Mouse (Mus musculus): ENCODE results near the gene Olfr1497. TPM values are rescaled to one million over a fixed set of nuclear protein-coding genes. Genes with fewer than 3 reads are reported as not detected.

Olfr1497 gene
- polyA plus RNA-seq, 1 experiment from 2014 or later = not detected

Other genes starting within 250 kb of the Olfr1497 start
- not detected in 2 replicates for gene Olfr1484, start 214.7 kb downstream of the Olfr1497 start, polyA plus RNA-seq (2015; fragmentation: Nextera tagmentation; extraction: Ambion mirVana)
- gene Olfr1487, start 180.8 kb downstream of the Olfr1497 start, polyA plus RNA-seq (2015; fragmentation: Nextera tagmentation; extraction: Ambion mirVana) = not detected in 2 replicates
- not detected in 2 replicates for gene Olfr1489, start 166.6 kb downstream of the Olfr1497 start, polyA plus RNA-seq (2015; fragmentation: Nextera tagmentation; extraction: Ambion mirVana)
- not detected in 2 replicates for gene Olfr1490, start 147.1 kb downstream of the Olfr1497 start, polyA plus RNA-seq (2015; fragmentation: Nextera tagmentation; extraction: Ambion mirVana)
- not detected in 2 replicates for gene Olfr1491, start 100.9 kb downstream of the Olfr1497 start, polyA plus RNA-seq (2015; fragmentation: Nextera tagmentation; extraction: Ambion mirVana)
- not detected in 2 replicates for gene Olfr1493-ps1, start 74.9 kb downstream of the Olfr1497 start, polyA plus RNA-seq (2015; fragmentation: Nextera tagmentation; extraction: Ambion mirVana)
- not detected in 2 replicates for gene Olfr1494, start 58.5 kb downstream of the Olfr1497 start, polyA plus RNA-seq (2015; fragmentation: Nextera tagmentation; extraction: Ambion mirVana)
- gene Olfr1495, start 33.6 kb downstream of the Olfr1497 start, polyA plus RNA-seq (2015; fragmentation: Nextera tagmentation; extraction: Ambion mirVana) = not detected in 2 replicates
- gene Olfr1496, start 20.3 kb downstream of the Olfr1497 start, polyA plus RNA-seq (2015; fragmentation: Nextera tagmentation; extraction: Ambion mirVana) = not detected in 2 replicates
- gene Olfr1499, start 21.2 kb upstream of the Olfr1497 start, polyA plus RNA-seq (2015; fragmentation: Nextera tagmentation; extraction: Ambion mirVana) = not detected in 2 replicates
- not detected in 2 replicates for gene Olfr1500, start 32.3 kb upstream of the Olfr1497 start, polyA plus RNA-seq (2015; fragmentation: Nextera tagmentation; extraction: Ambion mirVana)
- gene Olfr1501, start 52.5 kb upstream of the Olfr1497 start, polyA plus RNA-seq (2015; fragmentation: Nextera tagmentation; extraction: Ambion mirVana) = not detected in 2 replicates
- not detected in 2 replicates for gene Olfr1502, start 63.6 kb upstream of the Olfr1497 start, polyA plus RNA-seq (2015; fragmentation: Nextera tagmentation; extraction: Ambion mirVana)
- gene Olfr1504, start 99.7 kb upstream of the Olfr1497 start, polyA plus RNA-seq (2015; fragmentation: Nextera tagmentation; extraction: Ambion mirVana) = not detected in 2 replicates
- gene Olfr1505, start 115.3 kb upstream of the Olfr1497 start, polyA plus RNA-seq (2015; fragmentation: Nextera tagmentation; extraction: Ambion mirVana) = not detected in 2 replicates

All from liver, embryonic 13.5 days (tissue).